Comparison of ENCODE assay signal across 8 mouse cellular contexts in genomic region chrX:135742304-135743055, GRCm38 (mm10). TPM values are rescaled to one million over a fixed set of nuclear protein-coding genes. Genes with fewer than 3 reads are reported as not detected.
A peak's percentile ranks its signal among the peaks of the same experiment; 100 is the strongest.
DNase-seq lines count a peak whose midpoint lies in the region; ATAC-seq and TF ChIP-seq lines count a peak whose summit lies in the region.

Gene Armcx5 (plus strand): TSS chrX:135742733.
Gene Gprasp1 (plus strand): TSS chrX:135742733.

- H3K27ac ChIP-seq in hindbrain, embryonic 10.5 days, result peak within 1 kb of the TSS; percentile 86
- H3K27ac ChIP-seq in lung, postnatal 0 days (ENCODE audit: low read length), result peak within 1 kb of the TSS; percentile 57

- peak within 1 kb of the TSS; percentile 54 for H3K9ac ChIP-seq in lung, postnatal 0 days (replicated peaks; ENCODE audit: low read depth)

- H3K4me3 ChIP-seq in hindbrain, embryonic 10.5 days, result peak within 1 kb of the TSS; percentile 66
- H3K4me3 ChIP-seq in lung, postnatal 0 days (ENCODE audit: low read depth, low read length), result peak within 1 kb of the TSS; percentile 54

- TF ChIP-seq EP300 in lung, postnatal 0 days (IDR thresholded peaks at IDR 0.05), result no peak

- peak; percentile 91 for DNase-seq in MN1 (ENCODE audit: low spot score)
- DNase-seq in cerebellum, adult 9-10 months, result peak; percentile 93
- DNase-seq in hindbrain, embryonic 10.5 days (ENCODE audit: low spot score), result peak; percentile 83
- DNase-seq in layer of hippocampus, adult 9-11 months, result peak; percentile 93
- peak; percentile 94 for DNase-seq in lung, postnatal 0 days (ENCODE audit: low spot score)
- peak; percentile 71 for DNase-seq in ovary, postnatal 14 days (ENCODE audit: low spot score)
- DNase-seq in thymus, postnatal 14 days, result peak; percentile 89

- no peak for TF ChIP-seq CTCF in lung, postnatal 0 days (IDR thresholded peaks at IDR 0.05)

- 20% methylated on average over 48 of the region's 48 CpGs for WGBS in hindbrain, embryonic 10.5 days
- 13% methylated on average over 48 of the region's 48 CpGs for WGBS in lung, postnatal 0 days

- H3K4me1 ChIP-seq in hindbrain, embryonic 10.5 days (replicated peaks), result peaks cover 6% of the 10 kb centered on the region; the same call in 1 of the 2 replicates
- no peaks in the 10 kb centered on the region for H3K4me1 ChIP-seq in lung, postnatal 0 days (ENCODE audit: insufficient read depth, low read depth, low read length)

- peak within 1 kb of the TSS; percentile 50 for H3K4me2 ChIP-seq in lung, postnatal 0 days (replicated peaks; ENCODE audit: low read depth, low read length)

- no peaks in the 10 kb centered on the region for H3K9me3 ChIP-seq in hindbrain, embryonic 10.5 days
- H3K9me3 ChIP-seq in lung, postnatal 0 days (ENCODE audit: low read length), result no peaks in the 10 kb centered on the region

- H3K27me3 ChIP-seq in hindbrain, embryonic 10.5 days (ENCODE audit: insufficient read depth, poor library complexity, severe bottlenecking), result peaks cover 5% of the 10 kb centered on the region; the same call in 1 of the 2 replicates
- no peaks in the 10 kb centered on the region for H3K27me3 ChIP-seq in lung, postnatal 0 days (replicated peaks; ENCODE audit: insufficient read depth, low read length)

- H3K36me3 ChIP-seq in hindbrain, embryonic 10.5 days, result peaks cover 20% of the 10 kb centered on the region
- H3K36me3 ChIP-seq in lung, postnatal 0 days (ENCODE audit: insufficient read depth, low read length), result no peaks in the 10 kb centered on the region

- ATAC-seq in frontal cortex, adult (ENCODE audit: low TSS enrichment), result peak; percentile 98
- peak; percentile 99 for ATAC-seq in lung, postnatal 0 days

RNA-seq across cellular contexts. Expression of gene Armcx5, which starts in this region (rescaled TPM):
- polyA plus RNA-seq in hindbrain, embryonic 10.5 days (2016; fragmentation: Nextera tagmentation; extraction: Ambion mirVana), result 8.8 and 9.7 TPM in 2 replicates
- 6.7 and 8.4 TPM in 2 replicates for polyA plus RNA-seq in lung, postnatal 0 days (2015; fragmentation: Nextera tagmentation; extraction: Ambion mirVana)

RNA-seq across cellular contexts. Expression of gene Gprasp1, which starts in this region (rescaled TPM):
- 46.1 and 48.6 TPM in 2 replicates for polyA plus RNA-seq in hindbrain, embryonic 10.5 days (2016; fragmentation: Nextera tagmentation; extraction: Ambion mirVana)
- polyA plus RNA-seq in lung, postnatal 0 days (2015; fragmentation: Nextera tagmentation; extraction: Ambion mirVana), result 11.5 and 14.7 TPM in 2 replicates

Comparison
In these comparisons a context has a peak if more than half of its experiments do, and no peak if none do; other contexts are left out.
1. Peak in every context shown above with its lines: DNase-seq, ATAC-seq, H3K4me3 ChIP-seq and H3K27ac ChIP-seq.